27 mouse cellular contexts compared by ENCODE assay signal in genomic region chr3:65931542-65931941, GRCm38 (mm10).
"Had no signal": no experiment of that assay in that cellular context is flagged by ENCODE, and none has a peak within 500 bp of the region (broad histone marks: within the 10 kb centered on the region; RNA-seq: fewer than 3 reads in every experiment).

No protein-coding gene starts in this region.

- H3K9ac ChIP-seq: heart, embryonic 12.5 days; hindbrain, embryonic 12.5 days; hindbrain, embryonic 15.5 days; kidney, embryonic 15.5 days; limb, embryonic 13.5 days; limb, embryonic 15.5 days; liver, embryonic 12.5 days; liver, embryonic 14.5 days had no signal

- ATAC-seq: hindbrain, postnatal 0 days; intestine, embryonic 16.5 days; liver, embryonic 12.5 days had no signal

- H3K27ac ChIP-seq: gastrocnemius, adult 2 months; heart, embryonic 10.5 days; hindbrain, embryonic 10.5 days; hindbrain, embryonic 12.5 days; hindbrain, embryonic 15.5 days; hindbrain, postnatal 0 days; kidney, embryonic 15.5 days; kidney, postnatal 0 days; limb, embryonic 13.5 days; limb, embryonic 15.5 days; liver, embryonic 12.5 days; liver, embryonic 14.5 days had no signal

- H3K9me3 ChIP-seq: heart, embryonic 10.5 days; heart, embryonic 12.5 days; hindbrain, embryonic 10.5 days; hindbrain, embryonic 12.5 days; hindbrain, embryonic 15.5 days; kidney, embryonic 15.5 days; limb, embryonic 13.5 days; limb, embryonic 15.5 days; liver, embryonic 12.5 days had no signal

- H3K4me3 ChIP-seq: gastrocnemius, adult 2 months; heart, embryonic 10.5 days; heart, embryonic 12.5 days; hindbrain, embryonic 10.5 days; hindbrain, embryonic 12.5 days; hindbrain, embryonic 15.5 days; kidney, embryonic 15.5 days; limb, embryonic 13.5 days; limb, embryonic 15.5 days; liver, embryonic 12.5 days had no signal

- H3K36me3 ChIP-seq: heart, embryonic 10.5 days; heart, embryonic 12.5 days; hindbrain, embryonic 10.5 days; hindbrain, embryonic 12.5 days; hindbrain, embryonic 15.5 days; kidney, embryonic 15.5 days; limb, embryonic 13.5 days; limb, embryonic 15.5 days; liver, embryonic 12.5 days had no signal

- DNase-seq: gastrocnemius, adult 2 months; gastrocnemius, postnatal 10 days; gastrocnemius, postnatal 25 days; heart, adult 18-20 months; heart, postnatal 10 days; heart, postnatal 4 days; kidney, adult 11 months; kidney, adult 2 months; kidney, adult 9 months; kidney, postnatal 14 days; kidney, postnatal 36 days; layer of hippocampus, adult 9-11 months; layer of hippocampus, postnatal 36 days; left cerebral cortex, postnatal 4 days had no signal

- H3K27me3 ChIP-seq: heart, embryonic 12.5 days; hindbrain, embryonic 12.5 days; hindbrain, embryonic 15.5 days; kidney, embryonic 15.5 days; limb, embryonic 13.5 days; limb, embryonic 15.5 days; liver, embryonic 12.5 days had no signal

- H3K4me2 ChIP-seq: heart, embryonic 12.5 days; hindbrain, embryonic 12.5 days; hindbrain, embryonic 15.5 days; kidney, embryonic 15.5 days; limb, embryonic 13.5 days; limb, embryonic 15.5 days; liver, embryonic 12.5 days had no signal
